Mouse (Mus musculus): ENCODE measurements around the gene D430041D05Rik. TPM values are rescaled to one million over a fixed set of nuclear protein-coding genes. Genes with fewer than 3 reads are reported as not detected.

D430041D05Rik gene
- polyA plus RNA-seq, 1 experiment from 2014 or later = 0.97 TPM

DNA sequence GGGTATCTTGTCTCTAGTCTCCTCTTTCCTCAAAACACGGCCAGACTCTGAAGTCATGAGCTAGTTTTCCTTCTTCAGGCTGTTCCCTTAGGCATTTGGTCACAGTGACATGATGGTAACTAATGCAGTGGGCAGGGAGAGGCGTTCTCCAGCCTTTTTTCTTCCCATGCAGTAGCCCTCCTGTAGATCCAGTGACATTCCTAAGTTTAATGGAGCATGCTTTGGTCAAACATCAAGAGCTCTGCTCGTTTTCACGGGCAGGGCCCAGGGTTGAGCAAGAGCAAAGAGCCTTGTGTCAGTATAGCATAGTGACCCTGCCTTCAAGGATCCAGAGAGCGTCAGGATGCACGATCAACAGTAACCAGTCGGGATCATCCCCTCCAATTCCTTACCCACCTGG is 247.4 kb downstream of the D430041D05Rik start:
- ATAC-seq (ENCODE audit: insufficient number of reproducible peaks, low FRiP score, low TSS enrichment, low read depth) (no peak), DNase-seq (ENCODE audit: low spot score) (no peak)
- 88% methylated on average over 7 of the region's 7 CpGs for WGBS
- H3K9ac ChIP-seq (ENCODE audit: low read length) = no peak overlapping the region
- H3K27me3 ChIP-seq (ENCODE audit: control insufficient read depth, insufficient read depth, low read length) = no peaks in the 10 kb centered on the region
- no peaks in the 10 kb centered on the region for H3K9me3 ChIP-seq (ENCODE audit: control insufficient read depth, low read length)
- no peaks in the 10 kb centered on the region for H3K36me3 ChIP-seq (ENCODE audit: control insufficient read depth, insufficient read depth, low read length)
- no peak overlapping the region for H3K4me3 ChIP-seq (ENCODE audit: low read depth, low read length)
- no peak overlapping the region for H3K4me2 ChIP-seq (ENCODE audit: low read depth, severe bottlenecking)
- no peak overlapping the region for H3K27ac ChIP-seq (replicated peaks; ENCODE audit: low read depth, low read length)
- H3K4me1 ChIP-seq (ENCODE audit: control insufficient read depth, insufficient read depth, low read length) = no peaks in the 10 kb centered on the region

- no peak overlapping the region for H3K9ac ChIP-seq (ENCODE audit: low read length)
- H3K4me2 ChIP-seq (ENCODE audit: low read depth, severe bottlenecking) = no peak overlapping the region
- H3K9me3 ChIP-seq (ENCODE audit: control insufficient read depth, low read length) = no peaks in the 10 kb centered on the region
- no peak for DNase-seq (ENCODE audit: low spot score)
- no peaks in the 10 kb centered on the region for H3K4me1 ChIP-seq (ENCODE audit: control insufficient read depth, insufficient read depth, low read length)
- H3K4me3 ChIP-seq (ENCODE audit: low read depth, low read length) = no peak overlapping the region
- WGBS = 82% methylated on average over 4 of the region's 4 CpGs
- H3K27me3 ChIP-seq (ENCODE audit: control insufficient read depth, insufficient read depth, low read length) = no peaks in the 10 kb centered on the region
- no peak overlapping the region for H3K27ac ChIP-seq (replicated peaks; ENCODE audit: low read depth, low read length)
- no peaks in the 10 kb centered on the region for H3K36me3 ChIP-seq (ENCODE audit: control insufficient read depth, insufficient read depth, low read length)
- no peak for ATAC-seq (ENCODE audit: insufficient number of reproducible peaks, low FRiP score, low TSS enrichment, low read depth)
These were observed 253.0 kb downstream of the D430041D05Rik start for GRCm38 (mm10) chr2:104157831-104158230.

GRCm38 (mm10) chr2:104153876-104154275 is 256.9 kb downstream of the D430041D05Rik start:
- H3K27ac ChIP-seq (replicated peaks; ENCODE audit: low read depth, low read length) = no peak overlapping the region
- H3K36me3 ChIP-seq (ENCODE audit: control insufficient read depth, insufficient read depth, low read length) = no peaks in the 10 kb centered on the region
- H3K9ac ChIP-seq (ENCODE audit: low read length) = no peak overlapping the region
- WGBS = 87% methylated on average over 3 of the region's 3 CpGs
- no peak overlapping the region for H3K4me3 ChIP-seq (ENCODE audit: low read depth, low read length)
- H3K27me3 ChIP-seq (ENCODE audit: control insufficient read depth, insufficient read depth, low read length) = no peaks in the 10 kb centered on the region
- DNase-seq (ENCODE audit: low spot score) (no peak), ATAC-seq (ENCODE audit: insufficient number of reproducible peaks, low FRiP score, low TSS enrichment, low read depth) (no peak)
- no peaks in the 10 kb centered on the region for H3K4me1 ChIP-seq (ENCODE audit: control insufficient read depth, insufficient read depth, low read length)
- no peaks in the 10 kb centered on the region for H3K9me3 ChIP-seq (ENCODE audit: control insufficient read depth, low read length)
- no peak overlapping the region for H3K4me2 ChIP-seq (ENCODE audit: low read depth, severe bottlenecking)

DNA sequence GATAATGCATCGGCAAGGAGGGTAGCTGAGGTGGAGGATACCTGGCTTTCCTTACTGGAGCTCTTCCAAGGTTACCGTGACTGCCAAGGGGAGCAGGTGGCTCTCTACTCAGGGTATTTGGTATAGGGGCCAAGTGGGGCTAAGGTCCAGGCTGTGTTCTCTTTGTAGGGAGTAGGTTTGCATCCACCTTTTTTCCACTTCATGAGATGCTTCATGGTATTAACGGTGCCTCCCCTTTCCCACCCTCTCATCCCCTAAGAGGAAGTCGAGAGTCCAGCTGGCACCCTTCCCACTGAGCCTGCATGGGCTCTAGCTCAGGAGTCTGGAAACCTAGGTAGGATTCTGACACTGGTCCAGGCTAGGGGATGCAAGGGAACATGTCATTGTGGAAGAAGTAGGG is 257.5 kb downstream of the D430041D05Rik start:
- DNase-seq (ENCODE audit: low spot score) (no peak), ATAC-seq (ENCODE audit: insufficient number of reproducible peaks, low FRiP score, low TSS enrichment, low read depth) (no peak)
- H3K4me3 ChIP-seq (ENCODE audit: low read depth, low read length) = no peak overlapping the region
- H3K9me3 ChIP-seq (ENCODE audit: control insufficient read depth, low read length) = no peaks in the 10 kb centered on the region
- H3K27me3 ChIP-seq (ENCODE audit: control insufficient read depth, insufficient read depth, low read length) = no peaks in the 10 kb centered on the region
- no peak overlapping the region for H3K27ac ChIP-seq (replicated peaks; ENCODE audit: low read depth, low read length)
- H3K36me3 ChIP-seq (ENCODE audit: control insufficient read depth, insufficient read depth, low read length) = no peaks in the 10 kb centered on the region
- no peak overlapping the region for H3K9ac ChIP-seq (ENCODE audit: low read length)
- no peaks in the 10 kb centered on the region for H3K4me1 ChIP-seq (ENCODE audit: control insufficient read depth, insufficient read depth, low read length)
- no peak overlapping the region for H3K4me2 ChIP-seq (ENCODE audit: low read depth, severe bottlenecking)
- 86% methylated on average over 4 of the region's 4 CpGs for whole genome bisulfite sequencing

DNA sequence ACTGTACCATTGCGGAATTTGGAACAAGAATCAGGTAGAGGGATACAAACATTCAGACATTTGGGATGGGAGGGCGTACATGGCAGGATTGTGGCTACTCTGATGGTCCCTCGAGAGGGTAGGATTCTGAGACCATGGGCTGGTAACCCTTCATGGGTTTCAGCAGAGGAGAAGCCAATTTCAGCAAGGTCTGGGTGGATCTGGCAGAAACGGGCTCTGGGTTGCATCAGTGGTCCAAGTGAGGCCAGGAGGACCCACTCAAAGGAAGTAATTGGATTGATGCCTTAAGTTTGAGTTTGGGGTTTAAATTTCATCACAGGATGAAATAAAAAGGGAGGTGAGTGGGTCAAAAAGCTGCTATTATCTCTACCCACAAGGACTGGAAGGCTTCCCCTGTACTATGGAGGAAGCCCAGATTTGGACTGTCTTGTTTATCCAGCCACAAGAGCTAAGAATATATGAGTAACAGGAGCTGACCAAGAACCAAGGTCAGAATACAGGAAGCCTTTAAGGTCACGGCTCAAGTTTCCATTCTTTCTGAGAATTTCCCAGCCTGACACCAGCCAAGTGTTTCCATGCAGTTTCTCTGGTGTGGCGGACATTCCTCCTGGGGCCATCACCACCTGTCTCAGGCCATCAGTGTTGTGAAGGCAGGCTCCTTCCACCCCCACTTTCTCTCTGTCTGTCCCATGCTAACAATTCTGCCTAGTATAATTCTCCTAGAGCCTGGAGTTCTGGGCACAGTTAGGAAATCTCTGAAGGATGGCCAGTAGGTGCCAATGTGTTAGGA is 260.0 kb downstream of the D430041D05Rik start:
- H3K36me3 ChIP-seq (ENCODE audit: control insufficient read depth, insufficient read depth, low read length) = no peaks in the 10 kb centered on the region
- ATAC-seq (ENCODE audit: insufficient number of reproducible peaks, low FRiP score, low TSS enrichment, low read depth) (no peak), DNase-seq (ENCODE audit: low spot score) (no peak)
- 83% methylated on average over 6 of the region's 6 CpGs for WGBS
- H3K27ac ChIP-seq (replicated peaks; ENCODE audit: low read depth, low read length) = no peak overlapping the region
- no peaks in the 10 kb centered on the region for H3K9me3 ChIP-seq (ENCODE audit: control insufficient read depth, low read length)
- no peaks in the 10 kb centered on the region for H3K27me3 ChIP-seq (ENCODE audit: control insufficient read depth, insufficient read depth, low read length)
- H3K9ac ChIP-seq (ENCODE audit: low read length) = no peak overlapping the region
- no peak overlapping the region for H3K4me3 ChIP-seq (ENCODE audit: low read depth, low read length)
- no peak overlapping the region for H3K4me2 ChIP-seq (ENCODE audit: low read depth, severe bottlenecking)
- H3K4me1 ChIP-seq (ENCODE audit: control insufficient read depth, insufficient read depth, low read length) = no peaks in the 10 kb centered on the region

GRCm38 (mm10) chr2:104147910-104148561 is 262.8 kb downstream of the D430041D05Rik start:
- 67% methylated on average over 4 of the region's 4 CpGs for WGBS
- Histone ChIP-seq H3K9me3 (ENCODE audit: control insufficient read depth, low read length) (no peaks in the 10 kb centered on the region), H3K36me3 (ENCODE audit: control insufficient read depth, insufficient read depth, low read length) (no peaks in the 10 kb centered on the region), H3K4me2 (ENCODE audit: low read depth, severe bottlenecking) (no peak overlapping the region), H3K4me3 (ENCODE audit: low read depth, low read length) (no peak overlapping the region), H3K4me1 (ENCODE audit: control insufficient read depth, insufficient read depth, low read length) (no peaks in the 10 kb centered on the region), H3K9ac (ENCODE audit: low read length) (no peak overlapping the region), H3K27me3 (ENCODE audit: control insufficient read depth, insufficient read depth, low read length) (no peaks in the 10 kb centered on the region), H3K27ac (replicated peaks; ENCODE audit: low read depth, low read length) (no peak overlapping the region)
- ATAC-seq (ENCODE audit: insufficient number of reproducible peaks, low FRiP score, low TSS enrichment, low read depth) (no peak), DNase-seq (ENCODE audit: low spot score) (no peak)

DNA sequence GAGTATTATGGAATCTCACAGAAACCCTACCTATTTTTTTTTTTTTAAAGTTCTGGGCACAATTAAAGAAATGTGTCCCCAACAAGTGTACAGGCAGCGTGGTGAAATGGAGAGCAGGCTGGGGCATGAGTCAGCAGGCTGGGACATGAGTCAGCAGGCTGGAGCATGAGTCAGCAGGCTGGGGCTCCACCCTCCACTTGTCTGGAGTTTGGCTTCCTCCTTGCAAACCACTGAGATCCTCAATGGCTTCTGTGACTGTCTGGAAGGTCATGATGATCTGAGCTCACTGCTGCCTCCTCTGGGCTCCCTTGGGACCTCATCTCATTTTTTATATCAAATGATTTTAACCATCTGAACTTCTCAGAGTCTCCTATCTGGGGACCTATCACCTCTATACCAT is 264.8 kb downstream of the D430041D05Rik start:
- 75% methylated on average over 1 of the region's 1 CpGs for WGBS
- no peaks in the 10 kb centered on the region for H3K36me3 ChIP-seq (ENCODE audit: control insufficient read depth, insufficient read depth, low read length)
- ATAC-seq (ENCODE audit: insufficient number of reproducible peaks, low FRiP score, low TSS enrichment, low read depth) (no peak), DNase-seq (ENCODE audit: low spot score) (no peak)
- H3K9me3 ChIP-seq (ENCODE audit: control insufficient read depth, low read length) = no peaks in the 10 kb centered on the region
- H3K27me3 ChIP-seq (ENCODE audit: control insufficient read depth, insufficient read depth, low read length) = no peaks in the 10 kb centered on the region
- H3K4me2 ChIP-seq (ENCODE audit: low read depth, severe bottlenecking) = no peak overlapping the region
- H3K27ac ChIP-seq (replicated peaks; ENCODE audit: low read depth, low read length) = no peak overlapping the region
- H3K4me3 ChIP-seq (ENCODE audit: low read depth, low read length) = no peak overlapping the region
- H3K9ac ChIP-seq (ENCODE audit: low read length) = no peak overlapping the region
- no peaks in the 10 kb centered on the region for H3K4me1 ChIP-seq (ENCODE audit: control insufficient read depth, insufficient read depth, low read length)

DNA sequence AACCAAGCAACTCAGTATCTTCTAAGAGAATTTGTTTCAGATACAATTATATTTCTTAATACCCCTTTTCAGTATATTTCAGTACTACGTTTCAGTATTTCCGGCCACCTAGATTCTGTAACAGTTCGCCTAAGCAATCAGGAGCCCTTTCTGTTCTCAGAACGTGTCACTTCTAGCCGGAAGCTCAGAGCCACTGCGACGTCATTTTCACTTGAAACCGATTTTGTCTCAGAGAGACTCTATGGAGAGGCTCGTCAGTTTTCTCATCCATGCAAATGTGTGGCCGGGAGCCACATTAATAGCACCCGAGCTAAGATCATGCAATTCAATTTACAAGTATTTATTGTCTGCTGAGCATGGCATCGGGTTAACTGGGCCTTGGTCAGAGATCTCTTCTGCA is 266.8 kb downstream of the D430041D05Rik start:
- ATAC-seq (ENCODE audit: insufficient number of reproducible peaks, low FRiP score, low TSS enrichment, low read depth) = no peak
- Histone ChIP-seq H3K4me1 (ENCODE audit: control insufficient read depth, insufficient read depth, low read length) (no peaks in the 10 kb centered on the region), H3K36me3 (ENCODE audit: control insufficient read depth, insufficient read depth, low read length) (no peaks in the 10 kb centered on the region), H3K27ac (replicated peaks; ENCODE audit: low read depth, low read length) (no peak overlapping the region), H3K9ac (ENCODE audit: low read length) (no peak overlapping the region), H3K4me2 (ENCODE audit: low read depth, severe bottlenecking) (no peak overlapping the region), H3K9me3 (ENCODE audit: control insufficient read depth, low read length) (no peaks in the 10 kb centered on the region), H3K27me3 (ENCODE audit: control insufficient read depth, insufficient read depth, low read length) (no peaks in the 10 kb centered on the region), H3K4me3 (ENCODE audit: low read depth, low read length) (no peak overlapping the region)
- 89% methylated on average over 12 of the region's 12 CpGs for WGBS
- no peak for DNase-seq (ENCODE audit: low spot score)
